Mouse (Mus musculus): ENCODE measurements around the gene Kbtbd12. TPM values are rescaled to one million over a fixed set of nuclear protein-coding genes. Genes with fewer than 3 reads are reported as not detected.

Gene Kbtbd12
- polyA plus RNA-seq, 1 experiment from 2014 or later: 0.20 TPM

DNA sequence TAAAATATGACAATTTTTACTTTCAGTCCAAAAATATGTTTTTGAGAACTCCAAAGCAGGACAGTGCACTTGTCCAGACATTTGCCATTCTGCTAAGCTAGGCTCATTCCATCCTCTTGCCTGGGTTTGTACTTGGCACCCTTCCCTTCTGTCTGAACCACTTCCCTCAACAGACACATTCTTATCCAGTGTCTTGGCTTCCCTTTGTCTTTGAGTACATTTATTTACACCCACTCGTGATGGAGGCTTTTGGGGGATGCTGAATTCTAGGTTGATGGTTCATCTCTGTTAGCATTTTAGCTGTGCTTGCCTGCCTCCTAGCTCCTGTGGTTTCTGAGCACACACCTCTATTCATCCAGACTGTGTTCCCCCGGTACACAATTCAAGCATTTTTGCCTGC is 31.3 kb downstream of the Kbtbd12 start:
- Histone ChIP-seq H3K27me3 (replicated peaks; ENCODE audit: control insufficient read depth, insufficient read depth, low read length) (no peaks in the 10 kb centered on the region), H3K9me3 (replicated peaks; ENCODE audit: control insufficient read depth, low read length) (no peaks in the 10 kb centered on the region), H3K4me3 (ENCODE audit: low read depth, low read length) (no peak overlapping the region), H3K9ac (ENCODE audit: low read length) (no peak overlapping the region), H3K36me3 (ENCODE audit: control insufficient read depth, insufficient read depth, low read length) (no peaks in the 10 kb centered on the region), H3K4me1 (ENCODE audit: control insufficient read depth, insufficient read depth, low read length) (no peaks in the 10 kb centered on the region), H3K4me2 (ENCODE audit: low read length) (no peak overlapping the region), H3K27ac (ENCODE audit: low read depth, low read length) (peak overlapping the region; percentile 44; the same call in 1 of the 2 replicates)
- 70% methylated on average over 2 of the region's 2 CpGs for WGBS
- no peak for ATAC-seq
- no peak for DNase-seq (ENCODE audit: low spot score)

DNA sequence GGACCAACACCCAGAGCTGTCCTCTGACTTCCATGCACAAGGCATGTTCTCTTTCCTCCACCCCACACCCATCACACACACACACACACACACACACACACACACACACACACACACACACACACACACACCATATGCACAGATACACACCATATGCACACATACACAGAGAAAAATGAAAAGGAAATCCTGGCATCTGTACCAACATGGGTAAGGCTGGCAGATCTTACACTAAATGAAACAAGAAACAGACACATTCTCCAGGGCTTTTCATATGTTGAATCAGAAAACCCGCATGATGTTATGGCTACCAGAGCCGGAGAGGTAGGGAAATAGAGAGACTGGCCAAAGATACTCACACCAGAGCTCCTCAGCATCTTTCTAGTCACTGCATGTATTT is 32.0 kb downstream of the Kbtbd12 start:
- DNase-seq (ENCODE audit: low spot score): peak; percentile 68
- Histone ChIP-seq H3K36me3 (ENCODE audit: control insufficient read depth, insufficient read depth, low read length) (no peaks in the 10 kb centered on the region), H3K27me3 (replicated peaks; ENCODE audit: control insufficient read depth, insufficient read depth, low read length) (no peaks in the 10 kb centered on the region), H3K9me3 (replicated peaks; ENCODE audit: control insufficient read depth, low read length) (no peaks in the 10 kb centered on the region), H3K4me1 (ENCODE audit: control insufficient read depth, insufficient read depth, low read length) (no peaks in the 10 kb centered on the region), H3K9ac (ENCODE audit: low read length) (no peak overlapping the region), H3K27ac (ENCODE audit: low read depth, low read length) (peak overlapping the region; percentile 44; the same call in 1 of the 2 replicates), H3K4me3 (ENCODE audit: low read depth, low read length) (no peak overlapping the region), H3K4me2 (ENCODE audit: low read length) (no peak overlapping the region)
- 81% methylated on average over 2 of the region's 2 CpGs for WGBS
- ATAC-seq: peak; percentile 52; the same call in 1 of the 2 replicates

DNA sequence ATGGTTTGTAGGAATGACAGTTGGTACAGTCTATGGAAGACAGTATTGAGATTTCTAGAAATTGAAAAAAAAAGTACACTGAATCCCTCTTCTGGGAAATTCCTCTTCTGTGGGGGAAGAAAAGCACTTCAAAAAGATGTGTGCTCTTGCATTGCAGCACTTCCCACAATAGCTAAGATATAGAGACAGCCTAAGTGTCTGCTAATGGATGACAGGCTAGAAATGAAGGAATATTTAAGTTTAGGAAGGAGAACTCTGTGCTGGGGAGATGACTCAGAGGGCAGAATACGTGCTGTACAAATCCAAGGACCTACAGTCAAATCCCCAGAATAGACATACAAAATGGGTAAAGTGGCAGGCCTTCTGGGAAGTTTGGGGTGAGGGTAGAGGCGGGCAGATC is 32.5 kb downstream of the Kbtbd12 start:
- Histone ChIP-seq H3K4me1 (ENCODE audit: control insufficient read depth, insufficient read depth, low read length) (no peaks in the 10 kb centered on the region), H3K9ac (ENCODE audit: low read length) (no peak overlapping the region), H3K9me3 (replicated peaks; ENCODE audit: control insufficient read depth, low read length) (no peaks in the 10 kb centered on the region), H3K4me2 (ENCODE audit: low read length) (no peak overlapping the region), H3K27ac (ENCODE audit: low read depth, low read length) (no peak overlapping the region), H3K36me3 (ENCODE audit: control insufficient read depth, insufficient read depth, low read length) (no peaks in the 10 kb centered on the region), H3K27me3 (replicated peaks; ENCODE audit: control insufficient read depth, insufficient read depth, low read length) (no peaks in the 10 kb centered on the region), H3K4me3 (ENCODE audit: low read depth, low read length) (no peak overlapping the region)
- 70% methylated on average over 2 of the region's 2 CpGs for WGBS
- ATAC-seq (no peak), DNase-seq (ENCODE audit: low spot score) (no peak)

DNA sequence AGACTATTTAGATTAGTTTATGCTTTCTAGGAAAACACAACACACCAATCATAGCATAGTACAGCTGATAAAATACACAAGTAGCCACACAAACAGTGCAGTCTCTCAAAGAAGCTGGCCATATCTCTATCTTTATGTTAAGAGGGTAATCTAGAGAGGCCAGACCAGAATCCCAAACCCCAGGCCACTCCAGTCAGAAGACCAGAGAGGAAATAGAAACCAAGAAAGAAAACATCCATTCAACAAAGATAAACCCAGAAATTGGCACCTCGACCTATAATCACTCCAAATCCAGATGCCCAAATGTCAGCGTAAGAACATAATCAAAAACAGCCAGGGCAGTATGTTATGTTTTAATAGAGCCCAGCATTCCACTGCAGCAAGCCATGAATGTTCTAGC is 41.6 kb downstream of the Kbtbd12 start:
- Histone ChIP-seq H3K4me3 (ENCODE audit: low read depth, low read length) (no peak overlapping the region), H3K27ac (ENCODE audit: low read depth, low read length) (no peak overlapping the region), H3K9ac (ENCODE audit: low read length) (no peak overlapping the region), H3K4me1 (ENCODE audit: control insufficient read depth, insufficient read depth, low read length) (no peaks in the 10 kb centered on the region), H3K27me3 (replicated peaks; ENCODE audit: control insufficient read depth, insufficient read depth, low read length) (no peaks in the 10 kb centered on the region), H3K4me2 (ENCODE audit: low read length) (no peak overlapping the region), H3K9me3 (replicated peaks; ENCODE audit: control insufficient read depth, low read length) (no peaks in the 10 kb centered on the region), H3K36me3 (ENCODE audit: control insufficient read depth, insufficient read depth, low read length) (no peaks in the 10 kb centered on the region)
- ATAC-seq (no peak), DNase-seq (ENCODE audit: low spot score) (no peak)
- WGBS: 86% methylated on average over 2 of the region's 2 CpGs

- no peak overlapping the region for H3K4me2 ChIP-seq (ENCODE audit: low read length)
- H3K9ac ChIP-seq (ENCODE audit: low read length): no peak overlapping the region
- DNase-seq (ENCODE audit: low spot score): no peak
- no peaks in the 10 kb centered on the region for H3K36me3 ChIP-seq (ENCODE audit: control insufficient read depth, insufficient read depth, low read length)
- no peaks in the 10 kb centered on the region for H3K27me3 ChIP-seq (replicated peaks; ENCODE audit: control insufficient read depth, insufficient read depth, low read length)
- 91% methylated on average over 6 of the region's 6 CpGs for WGBS
- H3K4me1 ChIP-seq (ENCODE audit: control insufficient read depth, insufficient read depth, low read length): no peaks in the 10 kb centered on the region; the same call in 1 of the 2 replicates
- ATAC-seq: no peak
- H3K9me3 ChIP-seq (replicated peaks; ENCODE audit: control insufficient read depth, low read length): no peaks in the 10 kb centered on the region
- H3K4me3 ChIP-seq (ENCODE audit: low read depth, low read length): no peak overlapping the region
- no peak overlapping the region for H3K27ac ChIP-seq (ENCODE audit: low read depth, low read length)
Observed at GRCm38 (mm10) chr6:88592367-88592766, 45.4 kb downstream of the Kbtbd12 start.

- no peaks in the 10 kb centered on the region for H3K9me3 ChIP-seq (replicated peaks; ENCODE audit: control insufficient read depth, low read length)
- WGBS: 84% methylated on average over 4 of the region's 4 CpGs
- H3K9ac ChIP-seq (ENCODE audit: low read length): no peak overlapping the region
- H3K4me1 ChIP-seq (ENCODE audit: control insufficient read depth, insufficient read depth, low read length): no peaks in the 10 kb centered on the region; the same call in 1 of the 2 replicates
- H3K27ac ChIP-seq (ENCODE audit: low read depth, low read length): no peak overlapping the region
- H3K4me3 ChIP-seq (ENCODE audit: low read depth, low read length): no peak overlapping the region
- DNase-seq (ENCODE audit: low spot score): no peak
- H3K4me2 ChIP-seq (ENCODE audit: low read length): no peak overlapping the region
- no peak for ATAC-seq
- H3K36me3 ChIP-seq (ENCODE audit: control insufficient read depth, insufficient read depth, low read length): no peaks in the 10 kb centered on the region
- no peaks in the 10 kb centered on the region for H3K27me3 ChIP-seq (replicated peaks; ENCODE audit: control insufficient read depth, insufficient read depth, low read length)
Observed at GRCm38 (mm10) chr6:88590231-88590630, 47.5 kb downstream of the Kbtbd12 start.

GRCm38 (mm10) chr6:88589517-88589916 is 48.2 kb downstream of the Kbtbd12 start:
- H3K36me3 ChIP-seq (ENCODE audit: control insufficient read depth, insufficient read depth, low read length): no peaks in the 10 kb centered on the region
- H3K9ac ChIP-seq (ENCODE audit: low read length): no peak overlapping the region
- H3K27ac ChIP-seq (ENCODE audit: low read depth, low read length): no peak overlapping the region
- peak; percentile 72 for ATAC-seq
- no peak overlapping the region for H3K4me2 ChIP-seq (ENCODE audit: low read length)
- H3K4me1 ChIP-seq (ENCODE audit: control insufficient read depth, insufficient read depth, low read length): no peaks in the 10 kb centered on the region; the same call in 1 of the 2 replicates
- 18% methylated on average over 5 of the region's 5 CpGs for WGBS
- DNase-seq (ENCODE audit: low spot score): peak; percentile 93
- no peaks in the 10 kb centered on the region for H3K27me3 ChIP-seq (replicated peaks; ENCODE audit: control insufficient read depth, insufficient read depth, low read length)
- no peak overlapping the region for H3K4me3 ChIP-seq (ENCODE audit: low read depth, low read length)
- no peaks in the 10 kb centered on the region for H3K9me3 ChIP-seq (replicated peaks; ENCODE audit: control insufficient read depth, low read length)

GRCm38 (mm10) chr6:88588581-88589256 is 49.0 kb downstream of the Kbtbd12 start:
- Histone ChIP-seq H3K4me3 (ENCODE audit: low read depth, low read length) (no peak overlapping the region), H3K27ac (ENCODE audit: low read depth, low read length) (no peak overlapping the region), H3K9me3 (replicated peaks; ENCODE audit: control insufficient read depth, low read length) (no peaks in the 10 kb centered on the region), H3K36me3 (ENCODE audit: control insufficient read depth, insufficient read depth, low read length) (no peaks in the 10 kb centered on the region), H3K4me2 (ENCODE audit: low read length) (no peak overlapping the region), H3K9ac (ENCODE audit: low read length) (no peak overlapping the region), H3K4me1 (ENCODE audit: control insufficient read depth, insufficient read depth, low read length) (no peaks in the 10 kb centered on the region; the same call in 1 of the 2 replicates), H3K27me3 (replicated peaks; ENCODE audit: control insufficient read depth, insufficient read depth, low read length) (no peaks in the 10 kb centered on the region)
- WGBS: 71% methylated on average over 7 of the region's 7 CpGs
- DNase-seq (ENCODE audit: low spot score): no peak
- no peak for ATAC-seq

GRCm38 (mm10) chr6:88587091-88587490 is 50.7 kb downstream of the Kbtbd12 start:
- H3K27me3 ChIP-seq (replicated peaks; ENCODE audit: control insufficient read depth, insufficient read depth, low read length): no peaks in the 10 kb centered on the region
- no peak for ATAC-seq
- no peaks in the 10 kb centered on the region for H3K9me3 ChIP-seq (replicated peaks; ENCODE audit: control insufficient read depth, low read length)
- no peak overlapping the region for H3K27ac ChIP-seq (ENCODE audit: low read depth, low read length)
- H3K9ac ChIP-seq (ENCODE audit: low read length): no peak overlapping the region
- no peaks in the 10 kb centered on the region for H3K36me3 ChIP-seq (ENCODE audit: control insufficient read depth, insufficient read depth, low read length)
- H3K4me1 ChIP-seq (ENCODE audit: control insufficient read depth, insufficient read depth, low read length): no peaks in the 10 kb centered on the region; the same call in 1 of the 2 replicates
- H3K4me2 ChIP-seq (ENCODE audit: low read length): no peak overlapping the region
- WGBS: 68% methylated on average over 3 of the region's 3 CpGs
- no peak for DNase-seq (ENCODE audit: low spot score)
- no peak overlapping the region for H3K4me3 ChIP-seq (ENCODE audit: low read depth, low read length)
